Mouse (Mus musculus): Measurements from ENCODE around the gene Tph2. TPM values are rescaled to one million over a fixed set of nuclear protein-coding genes. Genes with fewer than 3 reads are reported as not detected.

The Tph2 gene
- total RNA-seq, 2 experiments from 2014 or later, result not detected

GRCm38 (mm10) chr10:115143641-115144040 is 41.2 kb downstream of the Tph2 start:
- intact Hi-C loops (cut with DNase I), result no loop called here
- DNase-seq, result no peak

- intact Hi-C loops (cut with DNase I), result no loop called here
- peak in 1 of 2 experiments; percentile 6 for DNase-seq
These were observed 47.8 kb downstream of the Tph2 start for GRCm38 (mm10) chr10:115137016-115137415.

- DNase-seq, result no peak
- intact Hi-C loops (cut with DNase I), result no loop called here
These were observed 56.9 kb downstream of the Tph2 start for GRCm38 (mm10) chr10:115127907-115128306.

- no peak for DNase-seq
- intact Hi-C loops (cut with DNase I), result no loop called here
These were observed 59.3 kb downstream of the Tph2 start for GRCm38 (mm10) chr10:115125550-115125949.

DNA sequence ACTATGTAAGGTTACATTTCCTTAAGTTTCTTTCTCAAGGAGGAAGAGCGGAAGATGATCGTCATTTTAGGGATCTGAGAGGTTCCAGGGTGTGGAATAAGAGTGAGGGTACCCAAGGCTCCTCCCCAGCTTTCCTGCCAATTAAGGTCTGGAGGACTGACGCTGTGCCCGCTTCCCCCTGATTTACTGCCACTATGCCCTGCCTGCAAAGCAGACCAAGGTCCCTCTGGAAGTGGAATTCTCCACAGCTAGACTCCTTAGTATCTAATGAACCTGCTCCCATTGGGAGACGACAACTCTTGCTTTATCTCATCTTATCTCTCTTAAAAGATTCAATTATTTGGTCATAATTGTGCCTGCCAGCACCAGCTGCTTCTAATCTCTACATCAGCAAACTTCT is 59.8 kb downstream of the Tph2 start:
- intact Hi-C loops (cut with DNase I), result no loop called here
- DNase-seq, result no peak

DNA sequence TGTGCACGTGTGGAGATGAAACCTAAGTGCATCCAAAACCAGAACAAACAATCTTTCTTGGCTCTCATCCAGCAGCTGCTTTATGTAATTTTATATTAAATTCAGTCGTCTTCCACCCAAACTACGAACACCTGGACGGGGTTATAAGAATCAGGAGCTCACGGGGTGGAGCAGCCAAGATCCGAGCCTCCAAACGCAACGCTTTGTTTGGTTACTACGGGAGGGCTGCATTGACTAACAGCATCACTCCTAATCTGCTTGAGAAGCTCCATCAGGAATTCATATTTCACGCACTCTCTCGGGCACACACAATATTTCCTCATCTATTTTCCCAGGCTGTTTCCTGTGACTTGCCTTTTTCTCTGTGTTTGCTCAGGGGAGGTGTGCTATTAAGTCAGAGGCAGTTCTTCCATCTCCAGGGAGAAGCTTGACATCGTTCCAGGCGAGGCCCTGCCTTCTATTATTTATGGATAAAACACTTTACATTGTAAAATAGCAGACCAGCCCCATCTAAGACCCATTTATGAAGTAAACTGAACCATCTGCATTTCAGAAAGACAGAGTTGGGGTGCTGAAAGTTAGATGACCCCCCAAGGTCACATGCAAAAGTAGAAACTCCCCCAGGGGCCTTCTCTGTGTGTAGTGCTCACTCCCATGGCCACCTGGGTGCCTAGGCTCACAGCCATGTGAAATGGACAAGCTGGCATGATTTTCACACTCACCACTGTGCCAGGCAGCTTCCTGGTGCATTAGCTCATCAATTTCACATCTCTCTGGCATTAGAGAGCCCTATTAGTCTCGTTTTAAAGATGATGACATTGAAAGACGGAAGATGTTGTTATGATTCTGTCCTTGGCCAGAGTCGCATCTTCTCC is 76.9 kb downstream of the Tph2 start:
- intact Hi-C loops (cut with DNase I), result no loop called here

GRCm38 (mm10) chr10:115104175-115104574 is 80.6 kb downstream of the Tph2 start:
- intact Hi-C loops (cut with DNase I), result no loop called here
- DNase-seq, result peak in 1 of 2 experiments; percentile 4

More for the DNA sequence above, 76.9 kb downstream of the Tph2 start:
- no peak for DNase-seq

- peak; percentile 11 to 16 for DNase-seq
- intact Hi-C loops (cut with DNase I), result no loop called here
These were observed 84.8 kb downstream of the Tph2 start for GRCm38 (mm10) chr10:115099890-115100580.

DNA sequence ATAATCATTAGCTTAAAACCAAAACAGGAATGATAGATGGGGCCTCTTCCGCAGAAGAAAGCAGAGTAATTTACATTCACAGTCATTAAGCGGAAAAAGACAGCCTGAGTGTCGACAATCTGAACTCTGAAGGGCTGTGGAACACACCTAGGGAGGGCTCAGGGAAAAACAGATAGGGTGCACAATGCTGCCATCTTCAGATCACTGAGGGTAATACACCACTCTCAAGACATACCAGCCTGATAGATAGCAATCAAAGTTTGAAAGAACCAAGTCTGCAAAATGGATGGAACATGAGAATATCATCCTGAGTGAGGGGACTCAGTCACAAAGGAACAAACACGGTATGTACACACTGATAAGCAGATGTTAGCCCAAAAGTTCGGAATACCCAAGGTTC is 87.7 kb downstream of the Tph2 start:
- intact Hi-C loops (cut with DNase I), result no loop called here
- DNase-seq, result peak; percentile 5 to 16

DNA sequence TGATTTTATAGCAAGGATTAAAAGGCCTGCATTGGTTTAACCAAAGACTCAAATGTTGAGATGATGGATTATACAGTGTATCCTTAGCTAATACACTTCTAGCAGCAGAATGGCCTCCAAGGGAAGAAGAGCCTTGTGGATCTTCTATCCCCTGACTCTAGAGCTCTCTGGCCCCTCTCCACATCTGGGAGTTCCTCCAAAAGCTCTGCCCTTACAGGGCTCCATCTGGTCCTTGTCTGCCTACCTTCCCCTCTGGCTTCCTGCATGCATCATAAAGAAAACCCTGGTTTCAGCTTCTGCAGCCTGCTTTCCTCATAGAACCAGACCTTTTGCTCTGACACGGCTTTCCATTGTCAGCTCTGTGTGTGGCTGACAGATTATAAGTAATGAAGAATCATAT is 88.6 kb downstream of the Tph2 start:
- intact Hi-C loops (cut with DNase I), result no loop called here

DNA sequence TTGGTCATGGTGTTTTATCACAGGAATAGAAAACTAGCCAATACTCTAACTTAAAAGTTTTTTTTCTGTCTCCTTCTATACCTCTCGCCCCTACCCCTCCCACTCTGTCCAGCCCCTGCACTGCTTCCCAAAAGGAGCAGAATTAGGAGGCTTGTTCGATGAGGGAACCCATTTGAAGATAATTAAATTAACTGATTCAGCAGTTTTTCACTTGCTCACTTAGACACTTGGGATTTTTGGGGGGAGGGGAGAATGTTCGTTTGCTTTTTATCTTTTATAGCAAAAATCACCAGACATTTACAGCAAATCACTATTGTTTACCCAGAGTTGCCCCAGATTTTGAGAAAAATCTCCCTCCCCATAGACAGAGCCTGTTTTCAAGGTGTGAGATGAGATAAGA is 106.6 kb downstream of the Tph2 start:
- no peak for DNase-seq
- intact Hi-C loops (cut with DNase I), result no loop called here

More for the DNA sequence above, 88.6 kb downstream of the Tph2 start:
- no peak for DNase-seq

DNA sequence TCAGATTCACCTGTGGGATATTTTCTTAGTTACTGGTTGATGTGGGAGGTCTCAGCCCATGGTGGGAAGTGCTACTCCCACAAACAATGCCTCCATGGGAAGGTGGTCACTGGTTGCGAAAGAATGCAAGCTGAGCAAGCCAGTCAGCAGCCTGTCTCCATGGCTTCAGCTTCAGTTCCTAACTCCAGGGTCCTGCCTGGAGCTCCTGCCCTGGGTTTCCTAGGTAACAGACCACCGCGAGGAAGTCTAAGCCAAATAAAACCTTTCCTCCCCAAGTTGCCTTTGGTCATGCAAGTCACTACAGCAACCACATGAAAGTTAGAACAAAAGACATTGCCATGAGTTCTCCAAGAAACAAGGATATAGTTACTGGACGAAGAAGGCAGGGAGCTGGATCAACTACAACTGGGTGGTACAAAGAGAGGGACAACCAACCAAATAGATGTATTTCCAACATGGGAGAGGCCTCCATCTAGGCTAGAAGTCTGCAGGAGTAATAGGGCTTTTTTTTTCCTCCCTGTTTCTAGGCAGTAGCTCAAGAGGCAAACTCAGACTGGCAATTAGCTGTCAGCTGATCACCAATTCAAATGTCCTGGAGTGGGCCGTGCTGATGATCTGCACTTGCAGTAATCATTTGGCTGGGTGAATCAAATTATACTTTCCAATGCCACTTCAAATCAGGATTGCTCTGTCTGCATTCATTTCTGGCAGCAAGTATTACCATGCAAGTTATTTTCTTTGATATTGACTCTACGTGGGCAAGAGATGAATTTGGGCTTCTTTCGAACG is 115.5 kb downstream of the Tph2 start:
- no peak for DNase-seq
- intact Hi-C loops (cut with DNase I), result no loop called here

DNA sequence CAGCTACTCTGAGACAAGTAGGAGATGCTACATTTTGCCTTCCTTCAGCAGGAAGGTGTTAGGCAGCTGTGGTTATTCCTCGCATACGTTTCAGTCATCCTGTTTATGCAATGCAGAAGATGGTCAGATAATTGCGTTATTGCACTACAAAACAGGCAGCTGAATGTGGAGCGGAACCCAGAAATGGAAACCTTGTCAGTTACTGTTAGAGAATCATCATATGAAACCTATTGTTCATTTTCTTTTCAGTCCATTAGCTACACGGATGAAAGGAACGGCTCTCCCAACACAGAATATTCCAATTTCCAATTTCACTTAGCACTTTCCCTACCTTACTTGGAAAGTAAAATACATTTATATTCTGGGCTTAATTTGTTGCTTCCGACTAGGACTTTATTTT is 120.9 kb downstream of the Tph2 start:
- intact Hi-C loops (cut with DNase I), result no loop called here
- no peak for DNase-seq

DNA sequence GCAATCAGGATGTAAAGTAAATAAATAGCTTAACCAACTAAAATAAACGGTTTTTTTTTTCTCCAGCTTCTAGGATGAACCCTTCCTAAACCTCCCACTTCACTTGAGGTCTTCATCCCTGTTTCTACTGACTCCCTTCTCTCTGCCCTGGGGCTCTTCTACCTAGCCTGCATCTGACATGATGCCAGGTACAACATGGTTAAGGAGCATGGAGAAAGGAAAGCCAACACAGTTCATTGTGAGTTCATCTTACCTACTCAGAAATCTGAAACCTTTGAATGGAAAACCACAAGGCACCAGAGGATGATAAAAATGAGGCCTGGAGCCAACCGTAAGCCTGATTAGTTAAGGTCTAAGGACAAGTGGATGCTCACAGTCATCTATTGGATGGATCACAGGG is 123.3 kb downstream of the Tph2 start:
- intact Hi-C loops (cut with DNase I), result no loop called here

GRCm38 (mm10) chr10:115060759-115061158 is 124.1 kb downstream of the Tph2 start:
- intact Hi-C loops (cut with DNase I), result no loop called here
- DNase-seq, result no peak

More for the DNA sequence above, 123.3 kb downstream of the Tph2 start:
- no peak for DNase-seq

- intact Hi-C loops (cut with DNase I), result no loop called here
- DNase-seq, result no peak
These were observed 133.2 kb downstream of the Tph2 start for GRCm38 (mm10) chr10:115051602-115052001.

DNA sequence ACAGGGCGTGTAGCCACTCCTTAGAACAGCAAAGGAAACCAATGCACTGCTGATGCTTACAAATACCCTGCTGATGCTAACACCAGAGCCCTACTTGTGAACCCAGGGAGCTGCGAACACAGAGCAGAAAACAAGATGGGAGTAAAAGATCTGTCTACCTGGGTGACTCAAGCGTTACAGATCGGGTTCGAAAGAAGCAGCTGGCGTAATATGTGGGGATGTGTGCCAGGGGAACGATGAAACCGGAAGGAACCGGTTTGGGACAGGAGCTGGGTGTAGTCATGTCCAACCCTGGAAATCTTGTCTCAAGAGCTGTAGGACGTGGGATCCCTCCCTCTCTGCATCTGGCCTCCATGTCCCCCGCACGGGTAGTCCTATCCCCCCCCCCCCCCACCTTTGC is 134.1 kb downstream of the Tph2 start:
- intact Hi-C loops (cut with DNase I), result no loop called here
- DNase-seq, result no peak

DNA sequence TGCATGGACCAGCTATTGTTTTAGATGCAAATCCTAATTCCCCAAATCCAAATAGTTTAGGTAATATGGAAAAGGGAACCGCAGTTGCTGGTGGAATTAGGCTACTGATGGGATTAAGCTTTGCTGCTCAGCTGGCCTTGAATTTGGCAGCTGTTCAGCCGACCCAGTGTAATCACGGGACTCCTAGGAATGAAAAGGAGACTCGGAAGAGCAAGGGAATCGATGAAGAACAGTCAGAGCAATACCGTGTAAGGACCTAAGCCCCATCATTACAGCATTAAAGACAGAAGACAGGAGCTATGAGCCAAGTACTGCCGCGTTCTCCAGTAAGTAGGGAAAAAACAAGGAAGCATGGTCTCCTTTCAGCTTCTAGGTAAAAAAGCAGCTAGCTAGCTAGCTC is 134.6 kb downstream of the Tph2 start:
- intact Hi-C loops (cut with DNase I), result no loop called here
- no peak for DNase-seq

DNA sequence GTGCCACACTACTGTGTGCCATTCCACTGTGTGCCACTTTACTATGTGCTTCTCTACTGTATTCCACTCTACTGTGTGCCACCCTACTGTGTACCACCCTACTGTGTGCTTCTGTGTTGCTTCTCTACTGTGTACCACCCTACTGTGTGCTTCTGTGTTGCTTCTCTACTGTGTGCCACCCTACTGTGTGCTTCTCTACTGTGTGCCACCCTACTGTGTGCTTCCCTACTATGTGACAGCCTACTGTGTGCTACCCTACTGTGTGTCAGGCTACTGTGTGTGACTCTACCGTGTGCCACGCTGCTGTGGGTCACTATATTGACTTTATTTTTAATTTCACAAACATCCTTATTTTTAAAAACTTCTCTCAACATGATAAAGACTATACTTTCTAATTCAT is 136.3 kb downstream of the Tph2 start:
- DNase-seq, result no peak
- intact Hi-C loops (cut with DNase I), result no loop called here

DNA sequence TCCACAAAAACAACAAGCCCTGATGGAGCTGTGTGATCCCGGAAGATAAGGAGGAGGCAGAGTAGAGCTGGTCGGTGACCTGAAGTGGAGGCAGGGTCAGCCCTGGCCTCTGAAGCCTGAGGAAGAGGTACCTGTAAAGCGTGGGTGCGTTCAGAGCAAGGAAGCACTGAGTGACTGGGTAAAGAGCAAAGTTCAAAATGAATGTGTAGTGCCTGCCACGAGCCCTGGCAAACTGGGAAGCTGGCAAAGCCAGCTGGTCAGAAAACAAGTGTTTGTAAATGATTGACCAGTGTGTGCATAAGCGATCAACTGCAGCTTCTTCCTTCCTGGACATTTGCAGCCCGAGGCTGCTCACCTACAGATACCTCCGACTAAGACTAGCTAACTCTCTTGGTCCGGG is 149.1 kb downstream of the Tph2 start:
- intact Hi-C loops (cut with DNase I), result no loop called here

More for the DNA sequence above, 149.1 kb downstream of the Tph2 start:
- no peak for DNase-seq

Measured in heart, postnatal 36 days (tissue).